Mouse (Mus musculus): ENCODE measurements at regions not wholly inside any gene's neighbourhood (a gene's known extent, or its start where the extent isn't known, plus 50 kb on each side); places are given as distances from the start of the nearest gene placed in this dataset.

- TF ChIP-seq CTCF (IDR thresholded peaks at IDR 0.05; ENCODE audit: extremely low read depth, insufficient read length, insufficient replicate concordance, low read depth, low read length) = no peak
- no peak for TF ChIP-seq POLR2A (IDR thresholded peaks at IDR 0.05; ENCODE audit: low read depth, low read length)
Measured at GRCm38 (mm10) chr13:57336596-57336995, 440.8 kb upstream of the Trpc7 start.

Data from small intestine, adult 2 months (tissue).